In genomic region chr17:46810672-46811071, GRCm38 (mm10) we compare ENCODE assay signal across 20 mouse cellular contexts. TPM values are rescaled to one million over a fixed set of nuclear protein-coding genes. Genes with fewer than 3 reads are reported as not detected.
"Had no signal": no experiment of that assay in that cellular context is flagged by ENCODE, and none has a peak within 500 bp of the region (broad histone marks: within the 10 kb centered on the region; RNA-seq: fewer than 3 reads in every experiment).

No protein-coding gene starts in this region.

- H3K27me3 ChIP-seq: midbrain, embryonic 12.5 days; neural tube, embryonic 13.5 days; neural tube, embryonic 15.5 days had no signal

- DNase-seq: lung, adult 18-20 months; lung, embryonic 14.5 days; lung, postnatal 10 days; lung, postnatal 4 days; midbrain, embryonic 14.5 days; retina, postnatal 1 day; right cerebral cortex, adult 18-20 months; right cerebral cortex, postnatal 25 days; right cerebral cortex, postnatal 4 days; spleen, adult 18-20 months; thymus, adult 18-20 months; thymus, postnatal 14 days; thymus, postnatal 36 days had no signal

- H3K4me3 ChIP-seq: midbrain, embryonic 10.5 days; midbrain, embryonic 12.5 days; myocyte; neural tube, embryonic 13.5 days; neural tube, embryonic 15.5 days had no signal

- H3K4me1 ChIP-seq: midbrain, embryonic 12.5 days; neural tube, embryonic 15.5 days had no signal

- H3K9me3 ChIP-seq: midbrain, embryonic 10.5 days; midbrain, embryonic 12.5 days; neural tube, embryonic 13.5 days; neural tube, embryonic 15.5 days had no signal

RNA-seq across cellular contexts. Expression of gene Ptcra, which starts 47.2 kb away (rescaled TPM):
- total RNA-seq: megakaryocyte, adult 5-6 weeks; megakaryocyte-erythroid progenitor cell, adult 5-6 weeks had no signal
